Mouse (Mus musculus) MEL (cell line): ENCODE results near the gene Hecw2. TPM values are rescaled to one million over a fixed set of nuclear protein-coding genes. Genes with fewer than 3 reads are reported as not detected.

ENCODE experiments used
- DNase-seq: peaks from one replicate; pipeline ENCODE4 v3.0.0; 2011; ENCODE audit warnings: low read depth, low spot score
- H3K27ac ChIP-seq: 2 replicates; pipeline ENCODE4 v1.5.1; 2012; ENCODE audit warnings: low read depth, mild to moderate bottlenecking, control low read depth, low read length, moderate library complexity; ENCODE audit not compliant: control insufficient read depth
- H3K27me3 ChIP-seq, 2 experiments: fragments of 150-350 bp in 1 of 2; sonication (generic) in 1 of 2; 2 replicates each; pipeline ENCODE4 v1.6.1; 2012; ENCODE audit warnings: low read length in 2 of 2, mild to moderate bottlenecking in 2 of 2, improper control_type of control experiment in 1 of 2, moderate library complexity in 1 of 2; ENCODE audit not compliant: insufficient read depth in 2 of 2, control insufficient read depth in 1 of 2
- H3K36me3 ChIP-seq, 2 experiments: 2 replicates each; pipeline ENCODE4 v1.6.1; 2012 to 2014; ENCODE audit warnings: low read length in 2 of 2, improper control_type of control experiment in 1 of 2, inconsistent platforms in 1 of 2, mild to moderate bottlenecking in 1 of 2; ENCODE audit not compliant: insufficient read depth in 2 of 2, control insufficient read depth in 1 of 2
- H3K4me1 ChIP-seq, 2 experiments: fragments of 150-350 bp in 1 of 2; sonication (generic) in 1 of 2; 2 replicates each; pipeline ENCODE4 v1.6.1; 2012; ENCODE audit warnings: low read length in 2 of 2, improper control_type of control experiment in 1 of 2, mild to moderate bottlenecking in 1 of 2; ENCODE audit not compliant: insufficient read depth in 2 of 2, control insufficient read depth in 1 of 2
- H3K4me3 ChIP-seq, 2 experiments: fragments of 150-350 bp in 1 of 2; sonication (generic) in 1 of 2; 2 replicates each; pipeline ENCODE4 v1.5.1; 2012; ENCODE audit warnings: low read depth in 2 of 2, low read length in 2 of 2, mild to moderate bottlenecking in 2 of 2, moderate library complexity in 2 of 2, control low read depth in 1 of 2, improper control_type of control experiment in 1 of 2; ENCODE audit not compliant: control insufficient read depth in 1 of 2, insufficient read depth in 1 of 2
- H3K79me2 ChIP-seq: 2 replicates; pipeline ENCODE4 v1.6.1; 2012; ENCODE audit warnings: mild to moderate bottlenecking, low read length, moderate library complexity; ENCODE audit not compliant: control insufficient read depth, poor library complexity, insufficient read depth
- H3K9ac ChIP-seq: 2 replicates; pipeline ENCODE4 v1.6.1; 2012; ENCODE audit warnings: low read depth, mild to moderate bottlenecking, control low read depth, low read length, moderate library complexity; ENCODE audit not compliant: control insufficient read depth, poor library complexity, severe bottlenecking
- H3K9me3 ChIP-seq: fragments of 150-350 bp; sonication (generic); replicated peaks from 2 replicates; pipeline ENCODE4 v1.6.1; 2012; ENCODE audit warnings: mild to moderate bottlenecking, low read length, improper control_type of control experiment, moderate library complexity; ENCODE audit not compliant: insufficient read depth
- BHLHE40 ChIP-seq: IDR thresholded peaks from 2 replicates; pipeline ENCODE4 v1.6.1; 2012; ENCODE audit warnings: low read depth, mild to moderate bottlenecking, inconsistent platforms, low read length, improper control_type of control experiment, borderline replicate concordance
- CHD1 ChIP-seq: IDR thresholded peaks from 2 replicates; pipeline ENCODE4 v1.6.1; 2012; ENCODE audit warnings: low read depth, mild to moderate bottlenecking, inconsistent platforms, low read length, improper control_type of control experiment
- CHD2 ChIP-seq: IDR thresholded peaks from 2 replicates; pipeline ENCODE4 v1.6.1; 2011; ENCODE audit warnings: low read length, improper control_type of control experiment
- CTCF ChIP-seq, 3 experiments: IDR thresholded peaks in 2 of 3; conservative IDR thresholded peaks in 1 of 3; 2 replicates each; pipeline ENCODE4 v1.5.1; 2011 to 2012; ENCODE audit warnings: low read length in 3 of 3, low read depth in 2 of 3, mild to moderate bottlenecking in 2 of 3, improper control_type of control experiment in 1 of 3, inconsistent platforms in 1 of 3, mixed read lengths in 1 of 3, moderate library complexity in 1 of 3; ENCODE audit not compliant: control insufficient read depth in 1 of 3, insufficient read depth in 1 of 3, poor library complexity in 1 of 3, severe bottlenecking in 1 of 3
- E2F4 ChIP-seq: IDR thresholded peaks from 2 replicates; pipeline ENCODE4 v1.6.1; 2011; ENCODE audit warnings: low read depth, low read length, improper control_type of control experiment, borderline replicate concordance
- ETS1 ChIP-seq: IDR thresholded peaks from 2 replicates; pipeline ENCODE4 v1.6.1; 2012; ENCODE audit warnings: low read depth, mild to moderate bottlenecking, inconsistent platforms, low read length, improper control_type of control experiment, moderate library complexity
- GABPA ChIP-seq: IDR thresholded peaks from 2 replicates; pipeline ENCODE4 v1.6.1; 2012; ENCODE audit warnings: low read depth, mild to moderate bottlenecking, inconsistent platforms, low read length, improper control_type of control experiment, moderate library complexity
- GATA1 ChIP-seq: IDR thresholded peaks from 2 replicates; pipeline ENCODE4 v1.6.1; 2011; ENCODE audit warnings: low read depth, low read length, improper control_type of control experiment
- JUND ChIP-seq: IDR thresholded peaks from 2 replicates; pipeline ENCODE4 v1.6.1; 2011; ENCODE audit warnings: low read depth, mild to moderate bottlenecking, improper control_type of control experiment, low read length
- MAFK ChIP-seq: IDR thresholded peaks from 2 replicates; pipeline ENCODE4 v1.6.1; 2011; ENCODE audit warnings: low read depth, mild to moderate bottlenecking, low read length, improper control_type of control experiment, borderline replicate concordance
- MEF2A ChIP-seq: IDR thresholded peaks from 2 replicates; pipeline ENCODE4 v1.6.1; 2014; ENCODE audit warnings: low read depth, mild to moderate bottlenecking, inconsistent platforms, low read length, improper control_type of control experiment; ENCODE audit not compliant: poor library complexity, insufficient replicate concordance, severe bottlenecking; ENCODE audit errors: extremely low read depth
- MXI1 ChIP-seq: IDR thresholded peaks from 2 replicates; pipeline ENCODE4 v1.6.1; 2011; ENCODE audit warnings: mild to moderate bottlenecking, low read depth, low read length, improper control_type of control experiment
- MYB ChIP-seq: IDR thresholded peaks from 2 replicates; pipeline ENCODE4 v1.6.1; 2011; ENCODE audit warnings: mild to moderate bottlenecking, low read depth, low read length, improper control_type of control experiment
- MYC ChIP-seq: IDR thresholded peaks from 2 replicates; pipeline ENCODE4 v1.6.1; 2011; ENCODE audit warnings: low read depth, mild to moderate bottlenecking, low read length, improper control_type of control experiment, moderate library complexity
- POLR2A ChIP-seq, 2 experiments: IDR thresholded peaks; 2 replicates each; pipeline ENCODE4 v1.6.1; 2011 to 2012; ENCODE audit warnings: low read length in 2 of 2, mild to moderate bottlenecking in 2 of 2, control low read depth in 1 of 2, improper control_type of control experiment in 1 of 2, low read depth in 1 of 2, moderate library complexity in 1 of 2; ENCODE audit not compliant: control insufficient read depth in 1 of 2, insufficient read depth in 1 of 2, poor library complexity in 1 of 2
- POLR2AphosphoS2 ChIP-seq: IDR thresholded peaks from 2 replicates; pipeline ENCODE4 v1.6.1; 2011; ENCODE audit warnings: low read length, improper control_type of control experiment
- POLR2AphosphoS5 ChIP-seq: IDR thresholded peaks from 2 replicates; pipeline ENCODE4 v1.6.1; 2012; ENCODE audit warnings: low read depth, borderline replicate concordance, mild to moderate bottlenecking, inconsistent platforms, low read length, moderate library complexity, mixed read lengths
- RAD21 ChIP-seq: IDR thresholded peaks from 2 replicates; pipeline ENCODE4 v1.6.1; 2011; ENCODE audit warnings: mild to moderate bottlenecking, low read depth, low read length, improper control_type of control experiment
- SIN3A ChIP-seq: IDR thresholded peaks from 2 replicates; pipeline ENCODE4 v1.6.1; 2012; ENCODE audit warnings: low read length, improper control_type of control experiment, inconsistent platforms
- TAL1 ChIP-seq: IDR thresholded peaks from 2 replicates; pipeline ENCODE4 v1.6.1; 2012; ENCODE audit warnings: mild to moderate bottlenecking, inconsistent platforms, low read length, moderate library complexity, mixed read lengths
- TBP ChIP-seq: IDR thresholded peaks from 2 replicates; pipeline ENCODE4 v1.8.0; 2011; ENCODE audit warnings: low read depth, low read length, improper control_type of control experiment
- ZC3H11A ChIP-seq: IDR thresholded peaks from 2 replicates; pipeline ENCODE4 v1.6.1; 2012; ENCODE audit warnings: low read depth, mild to moderate bottlenecking, inconsistent platforms, low read length, improper control_type of control experiment
- ZMIZ1 ChIP-seq: IDR thresholded peaks from 2 replicates; pipeline ENCODE4 v1.6.1; 2012; ENCODE audit warnings: low read depth, mild to moderate bottlenecking, inconsistent platforms, low read length, improper control_type of control experiment, moderate library complexity
- polyA plus RNA-seq, 2 experiments: library from polyadenylated mRNA; stranded (reverse) in 1 of 2; unstranded in 1 of 2; fragments of >175 nt in 1 of 2; fragments of >200 nt in 1 of 2; gene quantifications; 2 replicates each; pipeline versions ENCODE4 v1.2.1 to v1.2.4; 2012; ENCODE audit warnings: low replicate concordance in 2 of 2, low read depth in 1 of 2; ENCODE audit not compliant: insufficient read length in 2 of 2, insufficient read depth in 1 of 2, missing spikeins in 1 of 2
- total RNA-seq: library from RNA; depleted of rRNA; stranded (reverse); fragments of 300-350 nt; gene quantifications from 2 replicates; pipeline ENCODE4 v1.2.3, GENCODE M21; 2012

Hecw2 gene
- total and polyA plus RNA-seq, 3 experiments: not detected

DNA sequence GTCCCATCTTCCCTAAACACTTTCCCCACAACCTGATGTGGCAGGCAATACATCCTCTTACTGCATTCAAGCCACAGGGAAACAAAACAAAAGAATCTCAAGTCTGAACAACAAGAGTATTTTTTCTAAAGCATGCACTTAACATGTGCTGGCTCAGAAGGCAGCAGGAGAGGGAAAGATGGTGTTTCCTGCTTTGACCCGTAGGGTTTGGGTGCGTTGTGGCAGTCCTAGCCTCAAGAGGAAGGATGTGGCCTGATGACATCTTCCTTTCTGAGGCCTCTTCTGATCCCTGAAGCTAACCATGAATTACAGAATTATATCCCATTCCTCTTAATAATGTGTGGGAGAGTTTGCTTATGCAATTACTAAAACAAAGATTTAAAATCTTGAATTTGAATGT is 249.2 kb downstream of the Hecw2 start:
- H3K9me3 ChIP-seq: no peaks in the 10 kb centered on the region
- H3K4me3 ChIP-seq: no peak overlapping the region
- H3K9ac ChIP-seq: no peak overlapping the region
- H3K4me1 ChIP-seq: no peaks in the 10 kb centered on the region
- H3K27ac ChIP-seq: no peak overlapping the region
- no peak for DNase-seq
- H3K27me3 ChIP-seq: no peaks in the 10 kb centered on the region
- TF ChIP-seq ETS1 (no peak), CHD1 (no peak), TBP (no peak), RAD21 (no peak), ZMIZ1 (no peak), TAL1 (no peak), GABPA (no peak), CTCF (IDR thresholded peaks at IDR 0.05 in 2 of 3, conservative IDR thresholded peaks at IDR 0.05 in 1 of 3; ENCODE audit: control insufficient read depth in 1 of 3, insufficient read depth in 1 of 3, low read depth in 2 of 3, low read length in 3 of 3, poor library complexity in 1 of 3, severe bottlenecking in 1 of 3) (no peak), SIN3A (no peak), E2F4 (no peak), JUND (no peak), CHD2 (no peak)
- no peaks in the 10 kb centered on the region for H3K79me2 ChIP-seq
- H3K36me3 ChIP-seq: no peaks in the 10 kb centered on the region

DNA sequence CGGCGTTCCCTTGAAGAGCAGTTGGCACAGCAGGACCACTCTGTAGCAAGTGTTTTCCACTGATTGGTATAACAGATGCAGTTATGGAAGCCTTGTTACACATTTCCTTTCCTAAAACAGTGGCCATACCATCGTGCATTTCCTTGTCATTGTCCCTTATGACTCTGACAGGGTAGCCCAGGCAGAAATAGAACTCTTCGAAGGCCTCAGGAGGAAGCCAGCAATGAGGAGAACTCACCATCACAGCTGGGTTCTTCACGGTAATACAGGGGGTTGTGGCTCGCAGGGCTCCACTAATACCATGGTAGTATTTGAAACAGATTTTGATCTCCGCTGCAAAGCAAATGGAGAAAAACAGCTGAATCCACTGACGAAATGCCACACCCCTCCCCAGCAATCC is 252.5 kb downstream of the Hecw2 start:
- TF ChIP-seq TAL1 (no peak), POLR2A (IDR thresholded peaks at IDR 0.05; ENCODE audit: control insufficient read depth in 1 of 2, insufficient read depth in 1 of 2, low read depth in 1 of 2, low read length in 2 of 2, poor library complexity in 1 of 2) (no peak), MYB (no peak), CHD2 (no peak), GATA1 (no peak), MAFK (no peak), CHD1 (no peak), CTCF (IDR thresholded peaks at IDR 0.05 in 2 of 3, conservative IDR thresholded peaks at IDR 0.05 in 1 of 3; ENCODE audit: control insufficient read depth in 1 of 3, insufficient read depth in 1 of 3, low read depth in 2 of 3, low read length in 3 of 3, poor library complexity in 1 of 3, severe bottlenecking in 1 of 3) (no peak), BHLHE40 (no peak), MEF2A (no peak), E2F4 (no peak), JUND (no peak), ZC3H11A (no peak), MXI1 (no peak), MYC (no peak), RAD21 (no peak), POLR2AphosphoS2 (no peak), POLR2AphosphoS5 (no peak)
- no peak for DNase-seq
- 0 out of 4 replicates have a peak, but pooled peaks cover 0 to under 1% of the 10 kb centered on the region in 2 experiments for H3K27me3 ChIP-seq
- no peaks in the 10 kb centered on the region for H3K4me1 ChIP-seq
- no peaks in the 10 kb centered on the region for H3K79me2 ChIP-seq
- H3K4me3 ChIP-seq: no peak overlapping the region
- H3K27ac ChIP-seq: no peak overlapping the region
- no peaks in the 10 kb centered on the region for H3K9me3 ChIP-seq
- no peaks in the 10 kb centered on the region for H3K36me3 ChIP-seq
- no peak overlapping the region for H3K9ac ChIP-seq
